Mouse (Mus musculus) layer of hippocampus, adult 9-10 months (tissue): ENCODE results near the gene Gm42421.
A peak's percentile ranks its signal among the peaks of the same experiment; 100 is the strongest.

Experiments
- DNase-seq: peaks from one replicate; pipeline ENCODE4 v3.0.0; 2022; ENCODE audit warnings: low spot score

Gm42421 gene

GRCm38 (mm10) chr5:143927875-143928274 is at the start of gene Gm42421:
Gene Gm42421 (plus strand): TSS chr5:143928175.
- DNase-seq: no peak

- DNase-seq: no peak
Observed at GRCm38 (mm10) chr5:143885274-143885673, 42.7 kb upstream of the Gm42421 start.

- DNase-seq: no peak
Observed at GRCm38 (mm10) chr5:143890741-143891140, 37.2 kb upstream of the Gm42421 start.

- DNase-seq: no peak
Observed at GRCm38 (mm10) chr5:143892255-143892886, 35.6 kb upstream of the Gm42421 start.

GRCm38 (mm10) chr5:143893396-143893795 is 34.6 kb upstream of the Gm42421 start:
- no peak for DNase-seq

- DNase-seq: no peak
Observed at GRCm38 (mm10) chr5:143897635-143898330, 30.2 kb upstream of the Gm42421 start, which contains the start of gene Ankrd61. Gene Ankrd61 (minus strand): TSS chr5:143897685.

- DNase-seq: no peak
Observed at GRCm38 (mm10) chr5:143902111-143902510, 25.9 kb upstream of the Gm42421 start.

- DNase-seq: no peak
Observed at GRCm38 (mm10) chr5:143903813-143904212, 24.2 kb upstream of the Gm42421 start.

GRCm38 (mm10) chr5:143906429-143906828 is 21.5 kb upstream of the Gm42421 start:
- no peak for DNase-seq

- DNase-seq: no peak
Observed at GRCm38 (mm10) chr5:143908926-143909325, 19.0 kb upstream of the Gm42421 start.

- peak; percentile 98 for DNase-seq
Observed at GRCm38 (mm10) chr5:143909417-143910400, 18.3 kb upstream of the Gm42421 start, which contains the start of the genes Aimp2 and Pms2. Gene Aimp2 (minus strand): TSS chr5:143909847. Gene Pms2 (plus strand): TSS chr5:143909964.

- DNase-seq: no peak
Observed at GRCm38 (mm10) chr5:143916221-143916620, 11.8 kb upstream of the Gm42421 start.

GRCm38 (mm10) chr5:143917418-143917817 is 10.6 kb upstream of the Gm42421 start:
- DNase-seq: no peak

- DNase-seq: no peak
Observed at GRCm38 (mm10) chr5:143918120-143918519, 9.9 kb upstream of the Gm42421 start.

- DNase-seq: no peak
Observed at GRCm38 (mm10) chr5:143924781-143925452, 3.1 kb upstream of the Gm42421 start.

GRCm38 (mm10) chr5:143929291-143929690 is 1.3 kb downstream of the Gm42421 start:
- DNase-seq: no peak

- no peak for DNase-seq
Observed at GRCm38 (mm10) chr5:143930656-143931055, 2.7 kb downstream of the Gm42421 start.

- no peak for DNase-seq
Observed at GRCm38 (mm10) chr5:143931863-143932580, 4.0 kb downstream of the Gm42421 start.

- no peak for DNase-seq
Observed at GRCm38 (mm10) chr5:143932831-143933230, 4.9 kb downstream of the Gm42421 start, which contains the start of gene Rsph10b. Gene Rsph10b (plus strand): TSS chr5:143933035.

- no peak for DNase-seq
Observed at GRCm38 (mm10) chr5:143933414-143933813, 5.4 kb downstream of the Gm42421 start.

- DNase-seq: no peak
Observed at GRCm38 (mm10) chr5:143933875-143934274, 5.9 kb downstream of the Gm42421 start.
